Mouse (Mus musculus) mesoderm, embryonic 11.5 days (tissue): ENCODE measurements around the gene Klhl29.

Source experiments
- DNase-seq: peaks from one replicate; pipeline ENCODE4 v3.0.0-alpha.2; 2012; ENCODE audit warnings: low read depth, low spot score

The Klhl29 gene

DNA sequence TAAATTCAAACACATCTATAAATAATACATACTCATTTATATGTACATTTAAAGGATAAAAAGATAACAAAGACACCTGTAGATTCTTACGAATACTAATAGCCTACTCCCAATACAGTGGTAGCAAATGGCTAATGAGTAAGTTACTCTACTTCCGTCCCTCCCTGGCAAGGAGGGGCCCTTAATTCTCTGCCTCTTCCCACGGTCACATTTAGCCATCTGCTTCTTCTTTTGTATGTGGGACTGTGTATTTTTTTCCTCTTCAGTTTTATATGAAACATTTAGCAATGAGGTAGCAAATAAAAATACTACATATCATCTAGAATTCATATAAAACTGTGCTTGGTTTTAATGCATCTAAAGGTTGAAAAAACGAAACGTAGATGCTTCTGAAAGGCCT is 73.6 kb downstream of the Klhl29 start:
- DNase-seq = no peak

DNA sequence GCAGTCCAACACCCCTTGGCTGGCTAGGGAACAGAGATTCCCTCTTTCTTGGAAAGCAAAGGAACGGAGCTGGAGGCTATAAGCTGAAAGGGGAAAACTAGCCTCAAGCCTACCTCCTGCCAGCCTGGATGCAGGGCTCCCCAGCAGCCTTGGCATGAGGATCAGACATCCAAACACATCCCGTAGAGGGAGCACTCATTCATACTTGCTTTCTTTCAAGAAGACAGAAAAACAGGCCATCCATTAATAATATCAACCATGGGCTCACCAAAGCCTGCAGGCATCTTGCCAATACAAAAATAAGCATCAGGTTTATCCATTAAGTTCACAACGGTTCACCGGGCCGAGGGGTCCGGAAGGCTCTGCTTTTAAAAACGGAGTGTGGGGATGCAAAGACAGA is 79.1 kb downstream of the Klhl29 start:
- no peak for DNase-seq

DNA sequence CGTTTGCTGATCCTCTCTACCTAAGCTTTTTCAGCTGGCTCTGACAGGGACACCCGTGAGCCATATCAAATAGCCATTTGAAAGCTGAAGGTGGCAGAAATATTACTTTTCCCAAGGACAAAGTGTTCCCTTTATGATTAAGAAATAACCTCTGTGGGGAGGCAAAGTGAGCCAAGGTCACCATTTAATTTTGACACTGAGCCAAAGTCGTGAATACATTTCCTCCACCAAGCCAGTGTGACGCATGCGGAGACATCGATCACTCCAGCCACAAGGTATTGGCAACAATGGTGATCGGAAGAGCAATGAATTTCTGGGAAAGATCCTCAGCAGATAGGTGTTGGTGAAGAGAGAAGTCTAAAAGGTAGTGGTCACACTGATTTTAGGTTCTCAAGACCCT is 83.2 kb downstream of the Klhl29 start:
- no peak for DNase-seq

DNA sequence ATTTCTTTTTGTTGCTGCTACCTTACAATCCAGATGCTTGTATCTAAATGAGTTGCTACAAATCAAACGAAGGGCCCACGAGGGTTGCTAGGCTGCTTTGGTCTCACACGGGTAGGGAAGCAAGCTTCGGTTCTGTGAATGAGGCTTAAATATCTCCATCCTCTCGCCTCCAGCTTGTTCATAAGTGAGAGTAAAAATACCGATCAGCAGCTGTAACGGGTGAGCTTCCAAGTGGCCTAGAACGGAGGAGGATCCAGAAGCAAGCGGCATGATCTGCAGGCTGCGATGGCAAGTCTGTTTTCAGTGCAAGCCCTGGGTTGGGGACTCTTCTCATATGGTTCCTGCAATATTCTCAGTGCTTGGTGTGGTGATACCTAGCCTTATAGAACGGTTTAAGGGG is 89.9 kb downstream of the Klhl29 start:
- no peak for DNase-seq

DNA sequence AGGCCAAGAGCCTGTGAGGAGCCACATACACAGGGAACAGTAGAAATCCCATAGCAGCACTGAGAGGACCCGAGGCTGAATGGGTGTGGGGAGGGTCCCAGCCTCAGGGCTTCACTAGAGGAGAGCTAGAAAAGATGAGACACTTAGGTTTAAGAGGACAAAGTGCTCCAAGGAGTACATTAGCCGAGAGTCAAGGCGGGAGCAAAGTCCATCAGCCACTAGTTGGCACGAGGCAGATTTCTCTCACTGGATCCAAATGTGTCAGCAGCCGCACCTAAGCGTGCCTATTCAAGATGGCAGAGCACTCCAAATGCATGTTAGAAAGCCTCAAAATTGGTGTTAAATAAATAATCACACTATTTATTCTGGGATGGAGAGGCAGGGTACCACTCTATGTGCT is 90.5 kb downstream of the Klhl29 start:
- DNase-seq = no peak

DNA sequence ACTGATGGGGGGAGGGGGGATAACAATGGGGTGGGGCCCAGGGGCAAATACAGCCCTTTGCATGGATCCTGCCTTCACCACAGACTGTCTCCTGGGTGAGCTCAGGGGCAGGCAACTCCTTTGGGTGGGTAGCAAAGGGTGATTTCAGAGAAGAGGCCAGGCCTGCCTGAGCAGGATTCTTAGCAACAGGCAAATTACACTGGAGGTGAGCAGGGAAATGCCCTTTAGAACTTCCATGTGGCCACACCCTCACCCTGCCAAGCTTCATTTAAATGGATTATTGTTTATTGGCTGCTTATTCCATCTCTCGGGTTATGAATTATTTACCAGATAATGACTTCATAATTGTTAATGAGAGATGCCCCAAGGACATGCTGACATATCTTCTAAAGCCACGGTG is 91.8 kb downstream of the Klhl29 start:
- no peak for DNase-seq

DNA sequence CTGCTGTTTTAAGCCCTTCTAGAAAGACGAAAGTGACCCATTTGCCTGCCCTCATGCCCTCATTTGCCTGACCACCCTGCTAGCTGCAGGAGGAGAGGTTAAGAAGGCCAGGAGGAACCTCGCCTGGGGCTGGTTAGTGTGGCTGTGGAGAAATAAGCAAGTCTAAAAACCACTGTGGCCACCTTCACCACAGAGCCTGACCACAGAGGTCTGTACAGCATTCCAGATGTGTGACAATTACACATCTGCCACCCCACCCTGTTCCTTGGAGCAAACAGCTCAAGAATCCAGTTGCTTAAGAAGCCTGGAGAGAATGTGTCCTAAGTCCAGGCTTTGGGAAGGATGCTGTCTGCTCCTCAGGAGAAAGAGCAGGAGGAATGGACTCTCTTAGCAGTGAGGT is 92.9 kb downstream of the Klhl29 start:
- DNase-seq = no peak

DNA sequence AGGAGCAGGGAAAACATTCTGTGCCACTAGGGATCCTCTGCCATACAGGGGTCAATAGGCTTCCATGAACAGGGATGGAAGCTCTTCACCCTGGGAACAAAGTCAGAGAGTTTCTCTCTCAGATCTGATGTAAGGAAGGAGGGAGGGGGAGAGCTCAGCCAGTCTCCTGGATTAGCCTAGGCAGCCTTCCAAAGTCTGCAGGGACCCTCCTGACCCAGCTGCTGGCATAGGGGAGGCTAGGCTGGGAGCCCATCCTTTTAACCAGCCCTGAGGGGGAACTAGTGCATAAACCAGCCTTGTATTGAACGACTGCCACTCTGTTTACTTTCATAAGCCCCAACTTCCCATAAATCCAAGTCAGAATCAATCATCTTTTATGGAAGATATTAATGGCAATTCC is 95.6 kb downstream of the Klhl29 start:
- DNase-seq = no peak

DNA sequence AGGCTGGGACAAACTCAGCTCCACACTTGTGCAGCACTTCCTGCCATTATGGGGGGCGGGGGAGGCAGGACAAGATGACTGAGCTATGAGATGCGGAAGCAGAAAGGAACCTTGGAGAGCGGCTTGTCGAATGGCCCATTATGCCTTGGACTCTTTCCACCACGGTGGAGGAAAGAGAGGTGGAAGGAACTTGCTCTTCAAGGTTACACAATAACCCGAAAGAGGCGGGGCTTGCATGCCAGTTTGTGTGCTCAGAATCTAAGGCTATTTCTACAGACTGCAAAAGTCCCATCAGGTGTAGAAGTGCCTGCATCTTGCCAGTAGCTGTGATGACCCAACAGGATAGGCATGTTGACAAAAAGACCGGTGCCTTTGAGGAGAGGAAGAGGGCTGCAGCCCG is 98.5 kb downstream of the Klhl29 start:
- DNase-seq = no peak

DNA sequence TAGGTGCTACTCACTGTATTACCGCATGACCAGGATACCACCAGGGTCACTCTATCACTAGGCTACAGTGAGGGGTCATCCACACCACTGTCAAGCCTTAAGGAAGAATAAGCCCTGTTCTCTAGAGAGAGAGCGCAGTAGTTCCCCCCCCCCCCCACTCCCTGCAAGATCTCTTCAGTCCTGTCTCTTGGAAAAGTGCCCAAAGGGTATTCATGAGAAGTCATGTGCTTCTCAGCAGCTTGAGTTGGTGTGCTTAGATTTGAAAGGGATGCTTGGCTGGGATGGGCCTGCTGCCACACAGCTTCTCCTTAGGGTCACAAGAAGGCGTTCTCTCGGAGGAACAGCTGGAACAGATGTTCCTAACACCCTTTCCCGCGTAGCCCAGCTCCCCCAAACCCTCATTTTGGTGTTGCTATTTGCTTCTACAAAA is 100.0 kb downstream of the Klhl29 start:
- no peak for DNase-seq

DNA sequence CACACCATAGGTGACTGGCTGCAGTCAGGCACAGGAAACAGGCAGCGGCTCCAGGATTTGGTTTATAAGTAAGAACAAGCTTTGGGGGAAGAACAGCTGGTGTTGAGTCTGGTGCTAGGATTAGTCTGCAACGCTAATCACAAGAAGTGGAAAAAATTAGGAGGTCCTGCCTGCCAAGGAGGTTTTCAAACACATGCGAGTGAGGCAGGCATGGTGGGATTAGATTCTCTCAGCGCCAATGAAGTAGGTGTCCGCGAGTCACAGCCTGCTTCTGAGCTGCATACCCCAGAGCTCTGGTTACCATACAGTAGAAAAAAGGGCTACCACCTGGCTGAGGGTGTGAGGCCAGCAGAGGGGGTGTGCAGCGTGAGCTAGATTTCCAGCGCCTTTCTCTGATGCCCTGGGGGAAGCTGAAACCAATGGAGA is 101.0 kb downstream of the Klhl29 start:
- no peak for DNase-seq

DNA sequence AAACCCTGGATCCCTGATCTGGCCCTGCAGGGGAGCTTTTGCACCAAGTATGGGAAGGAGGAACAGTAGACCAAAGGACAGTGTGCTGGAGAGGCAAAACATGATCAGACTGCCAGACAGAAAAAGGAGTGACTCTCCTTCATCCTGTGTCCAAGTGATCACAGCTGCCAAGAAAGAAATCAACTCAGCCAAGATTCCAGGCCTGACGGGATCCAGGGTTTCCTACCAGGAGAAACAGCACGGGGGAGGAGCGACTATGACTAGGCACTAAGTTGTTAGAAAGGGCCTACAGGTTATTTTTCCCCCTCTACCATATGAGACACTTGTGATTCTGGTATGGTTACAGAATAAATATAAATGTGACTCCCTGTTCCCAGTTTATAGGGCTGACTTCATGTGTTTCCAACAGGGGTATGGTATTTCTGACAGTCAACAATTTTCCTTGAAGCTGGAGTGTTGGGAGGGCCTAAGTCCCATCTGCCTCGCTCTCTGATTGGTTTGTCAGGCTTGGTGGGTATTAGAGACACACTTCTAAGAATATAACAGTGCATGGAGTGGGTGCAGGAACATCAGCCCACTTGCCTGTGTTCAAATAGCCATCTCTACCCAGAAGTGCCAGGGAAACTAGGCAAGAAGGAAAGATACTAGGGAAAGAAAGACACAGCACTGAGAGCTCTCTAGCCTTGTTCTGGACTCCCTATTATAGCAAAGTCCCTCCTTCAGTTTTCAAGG is 102.0 kb downstream of the Klhl29 start:
- no peak for DNase-seq

DNA sequence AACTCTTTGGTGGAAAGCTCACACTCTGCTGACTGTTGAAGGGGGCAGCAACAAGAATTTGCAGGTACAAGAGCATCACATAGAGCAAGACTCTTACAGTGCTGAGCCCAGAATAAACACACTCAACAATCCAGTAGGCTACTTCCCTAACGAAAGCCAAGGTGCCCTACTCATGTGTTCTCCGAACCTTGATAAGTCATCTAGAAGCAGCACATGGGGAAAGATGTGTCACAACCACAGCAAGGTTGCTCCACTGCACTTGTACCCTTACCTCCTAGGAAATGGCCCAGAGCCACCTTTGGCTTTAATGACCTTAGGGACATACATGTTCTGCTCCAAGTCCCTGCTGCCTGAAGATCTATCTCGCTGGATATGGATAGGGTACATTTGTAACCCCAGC is 105.0 kb downstream of the Klhl29 start:
- DNase-seq = no peak

DNA sequence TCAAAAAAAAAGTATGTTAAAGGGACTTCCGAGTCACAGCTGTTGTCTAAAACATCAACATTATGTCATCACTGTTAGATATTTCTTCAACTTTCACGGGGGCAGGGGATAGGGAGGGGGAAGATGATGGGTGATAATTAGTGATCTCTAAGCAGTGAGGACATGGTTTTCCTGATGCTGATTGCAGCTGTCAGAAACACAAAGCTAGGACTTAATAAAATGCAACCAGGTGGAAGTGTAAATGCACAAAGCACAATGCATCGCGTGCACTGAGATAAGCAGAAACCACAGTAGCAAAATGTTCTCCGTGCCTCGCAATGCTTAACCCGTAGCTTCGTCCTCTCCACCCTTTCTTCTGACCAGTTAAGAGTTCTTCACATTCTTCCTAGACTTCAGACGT is 105.5 kb downstream of the Klhl29 start:
- no peak for DNase-seq

DNA sequence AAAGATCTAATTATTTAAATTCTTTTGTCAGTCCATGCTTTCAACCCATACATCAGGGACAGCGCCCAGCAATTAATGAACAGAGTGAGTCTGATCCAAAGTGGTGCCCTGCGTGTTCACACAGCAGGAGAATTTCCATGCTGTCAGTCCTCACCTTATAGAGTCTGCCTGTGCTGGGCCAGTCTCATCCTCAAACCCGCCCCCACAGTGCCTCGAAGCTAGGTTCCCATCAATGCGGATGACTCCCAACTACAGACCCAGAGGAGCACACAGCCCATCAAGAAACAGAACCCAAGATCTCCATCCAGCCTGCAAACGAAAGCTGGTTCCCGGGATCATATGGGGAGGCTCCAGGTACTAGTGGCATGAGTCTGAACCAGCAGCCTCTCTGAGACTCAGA is 106.4 kb downstream of the Klhl29 start:
- DNase-seq = no peak

DNA sequence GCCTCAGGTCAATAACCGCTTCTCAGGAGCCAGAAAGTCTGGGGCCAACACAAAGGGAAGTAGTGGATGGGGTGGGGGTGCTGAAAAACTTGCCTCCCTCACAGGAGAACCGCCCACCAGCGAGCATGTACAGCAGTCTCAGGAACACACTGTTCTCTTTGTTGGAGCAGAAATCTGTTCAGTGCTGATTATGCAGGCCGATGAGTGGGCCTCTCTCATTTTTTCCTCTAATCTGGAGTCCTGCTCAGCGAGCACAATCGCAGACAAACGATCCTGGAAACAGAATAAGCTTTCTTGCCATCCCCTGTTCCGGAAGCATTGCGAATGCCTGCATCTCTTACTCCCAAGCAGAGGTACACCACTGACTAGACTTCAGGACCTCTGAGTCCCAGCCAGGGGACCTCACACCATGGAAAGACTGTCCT is 107.3 kb downstream of the Klhl29 start:
- peak; percentile 59 for DNase-seq

DNA sequence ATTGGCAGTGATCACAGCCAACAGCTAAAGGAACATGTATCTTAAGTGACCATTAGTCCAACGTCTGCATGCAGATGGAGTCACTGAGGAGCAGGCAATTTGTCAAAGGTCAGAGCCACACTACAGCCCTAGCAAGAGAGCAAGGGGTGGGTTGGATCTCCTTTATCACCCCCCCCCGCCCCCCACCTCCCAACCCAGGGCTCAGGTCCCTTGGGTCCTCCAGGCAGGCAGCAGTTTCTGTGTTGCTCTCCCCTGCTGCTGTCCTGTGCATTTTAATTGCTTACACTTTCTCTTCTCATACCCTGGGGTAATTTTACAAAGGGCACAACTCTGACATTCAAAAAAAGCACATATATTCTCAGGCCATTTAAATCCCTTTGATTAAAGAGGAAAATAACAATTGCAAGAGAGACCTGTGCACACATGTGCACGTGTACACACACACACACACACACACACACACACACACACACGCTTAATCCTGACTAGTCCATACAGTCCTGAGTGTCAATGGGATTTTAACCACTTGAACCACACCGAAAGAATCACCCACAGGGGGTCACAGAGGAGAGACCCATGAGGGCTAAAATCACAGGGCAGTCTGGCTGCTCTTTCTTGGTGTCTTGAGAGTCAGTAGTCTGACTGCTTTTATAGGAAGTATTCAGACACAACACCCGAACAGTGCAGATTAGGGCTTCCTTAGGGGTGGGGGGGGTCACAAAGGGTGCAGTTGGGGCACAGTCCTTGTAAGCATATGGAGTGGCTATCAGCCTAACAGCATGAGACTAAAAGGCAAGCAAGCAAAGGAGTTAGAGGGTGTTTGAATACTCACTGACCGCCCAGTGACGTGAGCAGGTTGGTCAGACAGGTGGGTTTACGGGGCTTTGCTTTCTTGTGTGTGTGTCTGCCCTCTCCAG is 108.0 kb downstream of the Klhl29 start:
- DNase-seq = no peak

DNA sequence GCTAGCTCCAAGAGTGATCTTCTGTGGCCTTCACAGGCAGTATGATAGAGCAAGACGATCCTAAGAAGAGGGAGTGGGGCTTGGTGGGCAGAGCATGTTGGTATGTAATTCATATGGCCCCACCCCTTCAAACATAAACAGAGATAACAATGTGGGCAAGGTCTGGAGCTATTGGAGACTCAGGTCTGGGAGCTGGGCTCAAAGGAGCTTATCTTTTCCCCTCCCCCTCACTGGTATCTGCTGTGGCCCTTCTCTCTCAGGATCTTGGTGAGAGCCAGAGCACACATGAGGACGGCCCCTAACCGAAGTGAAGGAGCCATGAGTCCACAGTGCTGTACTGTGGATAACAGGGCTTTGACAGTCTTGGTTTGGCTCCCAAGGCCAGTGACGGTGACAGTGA is 108.7 kb downstream of the Klhl29 start:
- DNase-seq = no peak

DNA sequence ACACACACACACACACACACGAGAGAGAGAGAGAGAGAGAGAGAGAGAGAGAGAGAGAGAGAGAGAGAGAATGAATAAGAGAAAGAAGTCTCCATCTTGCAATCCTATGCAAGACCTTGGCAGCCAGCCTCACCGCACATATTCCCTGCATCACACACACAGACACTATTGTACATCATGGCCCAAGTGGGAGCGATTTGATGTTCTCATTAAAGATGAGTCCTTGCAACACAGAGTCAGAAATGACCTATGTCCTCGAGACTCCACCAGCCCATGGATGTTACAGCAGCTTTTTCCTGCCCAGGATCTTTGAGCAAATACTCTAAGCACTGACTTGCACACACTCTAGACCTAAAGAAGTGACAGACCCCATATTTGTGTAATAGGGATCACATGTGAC is 114.0 kb downstream of the Klhl29 start:
- DNase-seq = no peak

DNA sequence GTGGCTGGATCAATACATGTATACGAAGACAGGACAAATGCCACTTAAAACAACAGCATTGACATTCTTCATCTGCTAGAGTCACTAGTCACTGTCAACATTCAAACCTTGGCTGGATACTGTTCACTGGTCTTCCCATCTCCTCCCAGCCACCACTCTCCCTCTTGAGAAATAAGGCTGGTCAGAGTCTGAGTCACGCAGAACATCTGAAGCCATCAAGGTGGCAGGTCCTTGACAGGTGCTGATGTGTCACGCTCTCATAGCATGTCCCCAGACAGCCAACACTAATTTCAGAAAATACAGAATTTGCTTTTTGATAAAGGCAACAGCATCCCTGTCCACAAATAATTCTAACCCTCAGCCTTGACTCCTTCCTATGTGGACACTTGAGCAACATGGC is 116.7 kb downstream of the Klhl29 start:
- DNase-seq = no peak

DNA sequence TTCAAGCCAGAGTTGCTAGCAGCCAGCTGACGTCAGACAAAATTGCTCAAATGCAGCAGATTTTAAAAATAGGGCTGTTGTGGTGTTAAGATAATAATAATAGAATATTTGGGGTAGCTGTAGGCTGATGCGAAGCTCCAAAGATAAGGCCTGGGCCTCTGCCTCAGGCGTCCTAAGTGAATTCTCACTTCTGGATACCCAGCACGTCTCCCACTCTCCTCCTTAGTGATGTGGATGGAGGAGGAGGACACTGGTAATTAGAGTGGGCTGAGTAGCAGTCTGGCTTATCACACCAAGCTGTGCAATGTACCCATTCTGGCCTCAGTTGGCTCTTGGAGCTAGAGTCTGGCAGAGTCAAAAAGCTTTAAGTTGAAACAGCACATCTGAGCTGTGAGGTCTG is 118.3 kb downstream of the Klhl29 start:
- DNase-seq = no peak

DNA sequence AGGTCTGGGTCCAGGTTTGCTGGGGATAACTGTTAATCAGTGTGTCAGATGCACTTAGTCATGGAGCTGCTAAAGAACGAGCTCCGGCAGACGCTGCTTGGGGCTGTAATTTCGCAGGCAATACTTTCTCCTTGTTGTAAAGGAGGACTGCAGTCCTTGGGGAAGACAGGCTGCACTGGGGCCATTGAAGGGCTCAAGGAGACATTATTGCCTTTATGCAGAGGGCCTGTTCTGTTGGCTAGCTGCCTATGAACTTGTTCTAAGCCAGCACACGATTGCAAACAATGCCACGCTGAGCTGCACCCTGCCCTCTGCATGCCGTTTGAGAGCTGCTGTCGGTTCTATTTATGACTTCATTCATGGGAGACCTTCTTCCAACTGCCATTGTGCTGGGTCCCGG is 120.4 kb downstream of the Klhl29 start:
- DNase-seq = no peak
